Mouse (Mus musculus): ENCODE results near the gene Mier3.

DNA sequence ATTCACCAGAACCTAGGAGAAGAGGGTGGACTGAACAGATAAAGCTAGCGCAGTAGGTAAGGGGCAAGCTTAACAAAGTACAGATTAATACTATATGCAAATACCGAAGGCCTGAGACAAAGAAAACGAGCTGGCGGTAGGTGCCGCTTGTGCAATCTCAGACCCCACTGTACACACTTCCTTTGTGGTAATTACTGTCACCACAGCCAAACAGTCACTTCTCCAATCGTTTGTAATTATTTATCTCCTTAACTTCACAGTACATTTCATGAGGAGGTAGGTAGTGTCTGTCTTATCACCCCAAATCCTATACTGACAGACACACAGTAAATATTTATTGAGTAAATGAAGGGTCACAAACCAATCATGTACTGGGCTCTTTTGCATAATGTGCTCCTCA is 40.5 kb upstream of the Mier3 start:
- TF ChIP-seq POLR2A (IDR thresholded peaks at IDR 0.05; ENCODE audit: extremely low read depth, insufficient read depth, low read length), result no peak
- no peak for TF ChIP-seq CTCF (IDR thresholded peaks at IDR 0.05; ENCODE audit: low read depth, low read length)

Data from liver, adult 2 months (tissue).